Mouse (Mus musculus) liver, embryonic 16.5 days (tissue): ENCODE measurements around the gene Kpna1. TPM values are rescaled to one million over a fixed set of nuclear protein-coding genes. Genes with fewer than 3 reads are reported as not detected.
A peak's percentile ranks its signal among the peaks of the same experiment; 100 is the strongest.
"Not testable (repeated sequence)": the region's sequence is repeated elsewhere in the genome, so short reads cannot be mapped to it uniquely, and the experiment has no call there.

Experiments
- ATAC-seq: fragments of 200-750 bp; cut with Nextera tagmentation; 2 replicates; pipeline ENCODE4 v1.8.0; 2017; ENCODE audit warnings: low read depth, mild to moderate bottlenecking, moderate number of reproducible peaks, moderate library complexity
- H3K27ac ChIP-seq: fragments of 300-500 bp; sonication (generic); 2 replicates; pipeline ENCODE4 v1.5.1; 2014; ENCODE audit warnings: mild to moderate bottlenecking, low read length
- H3K27me3 ChIP-seq: fragments of 300-500 bp; sonication (generic); 2 replicates; pipeline ENCODE4 v1.6.1; 2014; ENCODE audit warnings: low read depth, low read length, mixed read lengths; ENCODE audit not compliant: control insufficient read depth, insufficient read depth
- H3K36me3 ChIP-seq: fragments of 300-500 bp; sonication (generic); 2 replicates; pipeline ENCODE4 v1.6.1; 2014; ENCODE audit warnings: mild to moderate bottlenecking; ENCODE audit not compliant: control insufficient read depth, insufficient read depth
- H3K4me1 ChIP-seq: fragments of 300-500 bp; sonication (generic); 2 replicates; pipeline ENCODE4 v1.6.1; 2014; ENCODE audit warnings: low read depth, low read length, mixed read lengths; ENCODE audit not compliant: control insufficient read depth
- H3K4me2 ChIP-seq: fragments of 300-500 bp; sonication (generic); 2 replicates; pipeline ENCODE4 v1.6.1; 2014; ENCODE audit warnings: low read depth, low read length, mixed read lengths
- H3K4me3 ChIP-seq: fragments of 300-500 bp; sonication (generic); 2 replicates; pipeline ENCODE4 v1.5.1; 2014; ENCODE audit warnings: low read depth, mild to moderate bottlenecking, low read length
- H3K9ac ChIP-seq: fragments of 300-500 bp; sonication (generic); 2 replicates; pipeline ENCODE4 v1.6.1; 2014; ENCODE audit warnings: low read depth, low read length
- H3K9me3 ChIP-seq: fragments of 300-500 bp; sonication (generic); replicated peaks from 2 replicates; pipeline ENCODE4 v1.6.1; 2016; ENCODE audit warnings: low read length; ENCODE audit not compliant: control insufficient read depth
- WGBS: fragments of 180-500 bp; shearing (Covaris S2); extraction: QIAGEN DNeasy Blood & Tissue Kit; methylation state at CpG from one replicate; pipeline ENCODE4 v1.1.7; 2014; ENCODE audit not compliant: insufficient replicate concordance; 5-methylcytosine and 5-hydroxymethylcytosine counted together
- polyA plus RNA-seq: library from polyadenylated mRNA; unstranded; fragments of >200 nt; fragmentation: Nextera tagmentation; extraction: Ambion mirVana; gene quantifications from 2 replicates; pipeline ENCODE4 v1.2.1, GENCODE M21; 2015

Gene Kpna1
- polyA plus RNA-seq, 1 experiment from 2014 or later = 31.3 TPM

DNA sequence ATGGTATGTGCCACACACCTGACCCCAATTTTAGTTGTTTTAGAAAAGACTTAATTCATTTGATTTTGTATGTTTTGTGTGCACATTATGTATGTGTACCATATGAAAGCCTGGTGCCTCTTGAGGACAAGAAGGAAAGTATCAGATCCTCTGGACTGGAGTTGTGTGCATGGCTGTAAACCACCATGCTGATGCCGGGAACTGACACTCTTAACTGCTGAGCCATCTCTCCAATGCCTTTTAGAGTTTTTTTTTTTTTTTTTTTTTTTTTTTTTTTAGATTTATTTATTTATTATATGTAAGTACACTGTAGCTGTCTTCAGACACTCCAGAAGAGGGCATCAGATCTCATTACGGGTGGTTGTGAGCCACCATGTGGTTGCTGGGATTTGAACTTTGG lies 49.6 kb downstream of the Kpna1 start:
- not testable (repeated sequence) for ATAC-seq, H3K4me1 ChIP-seq, H3K4me2 ChIP-seq, H3K9ac ChIP-seq, H3K27me3 ChIP-seq, H3K4me3 ChIP-seq, H3K27ac ChIP-seq, H3K9me3 ChIP-seq
- peaks cover 28% of the 10 kb centered on the region for H3K36me3 ChIP-seq
- 67% methylated on average over 1 of the region's 2 CpGs for WGBS

DNA sequence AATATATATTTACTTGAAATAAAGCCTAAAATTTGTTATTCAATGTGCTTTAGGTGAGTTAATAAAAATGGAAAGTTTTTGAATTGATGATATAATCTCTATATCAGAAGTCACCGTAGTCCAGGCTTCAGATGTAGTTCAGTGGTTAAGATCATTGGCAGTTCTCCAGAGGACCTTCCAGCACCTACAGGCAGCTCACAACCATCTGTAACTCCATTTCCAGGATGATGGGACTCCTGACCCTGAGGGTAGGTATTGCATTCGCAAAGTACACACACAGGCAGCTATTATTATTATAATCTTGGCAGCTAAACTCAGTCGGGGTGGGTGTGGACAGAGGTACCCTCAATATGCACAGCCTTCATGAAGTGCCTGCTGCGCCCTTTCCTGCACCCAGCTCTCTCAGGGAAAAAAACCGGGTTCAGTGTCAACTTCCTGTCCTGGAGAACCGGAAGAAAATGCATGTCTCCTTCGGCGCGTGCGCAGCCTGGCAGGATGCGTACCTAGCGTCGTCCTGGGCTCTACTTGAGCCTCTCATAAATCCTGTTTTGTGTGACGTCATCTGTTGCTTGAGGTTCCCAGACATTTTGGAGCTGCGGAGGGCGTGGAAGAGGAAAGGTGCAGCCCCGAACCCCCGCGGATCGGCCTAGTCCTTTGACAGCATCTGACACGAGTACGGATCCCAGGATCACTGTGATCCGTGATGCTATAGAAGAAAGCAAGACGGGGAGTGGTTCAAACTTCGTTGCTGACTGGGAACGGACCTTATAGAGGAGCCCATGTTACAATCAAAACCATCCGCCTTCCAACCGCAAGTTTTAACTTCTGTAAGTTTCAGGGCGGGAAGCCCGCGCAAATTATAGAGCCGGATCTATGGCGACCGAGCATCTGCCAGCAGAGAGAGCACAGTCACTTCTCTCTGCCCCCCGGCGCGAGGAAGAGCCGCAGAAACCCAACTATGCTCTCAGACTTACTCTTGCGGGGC lies 62.4 kb downstream of the Kpna1 start, which contains the start of gene Wdr5b:
Gene Wdr5b (plus strand): TSS at position 551 of the 985 bp plus-strand sequence.
- Histone ChIP-seq H3K4me3 (peak within 1 kb of the TSS; percentile 75), H3K9ac (peak within 1 kb of the TSS; percentile 81), H3K27me3 (no peaks in the 10 kb centered on the region), H3K4me2 (peak within 1 kb of the TSS; percentile 83), H3K36me3 (peaks cover 2% of the 10 kb centered on the region), H3K27ac (peak within 1 kb of the TSS; percentile 81), H3K4me1 (no peaks in the 10 kb centered on the region; the same call in none of the 2 replicates), H3K9me3 (no peaks in the 10 kb centered on the region)
- peak; percentile 96 for ATAC-seq
- 1% methylated on average over 39 of the region's 39 CpGs for WGBS

DNA sequence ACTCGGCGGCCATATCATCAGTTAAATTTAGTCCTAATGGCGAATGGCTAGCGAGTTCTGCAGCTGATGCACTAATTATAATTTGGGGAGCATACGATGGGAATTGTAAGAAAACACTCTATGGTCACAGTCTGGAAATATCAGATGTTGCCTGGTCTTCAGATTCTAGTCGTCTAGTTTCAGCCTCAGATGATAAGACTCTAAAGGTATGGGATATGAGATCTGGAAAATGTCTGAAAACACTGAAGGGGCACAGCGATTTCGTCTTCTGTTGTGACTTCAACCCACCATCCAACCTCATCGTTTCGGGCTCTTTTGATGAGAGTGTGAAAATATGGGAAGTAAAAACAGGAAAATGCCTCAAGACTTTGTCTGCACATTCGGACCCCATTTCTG lies 63.1 kb downstream of the Kpna1 start:
- Histone ChIP-seq H3K4me3 (peak overlapping the region; percentile 75), H3K9ac (peak overlapping the region; percentile 81), H3K4me1 (no peaks in the 10 kb centered on the region; the same call in none of the 2 replicates), H3K4me2 (peak overlapping the region; percentile 83), H3K27me3 (no peaks in the 10 kb centered on the region), H3K36me3 (peaks cover 6% of the 10 kb centered on the region), H3K27ac (peak overlapping the region; percentile 81), H3K9me3 (no peaks in the 10 kb centered on the region)
- ATAC-seq = no peak
- WGBS = 17% methylated on average over 11 of the region's 11 CpGs

DNA sequence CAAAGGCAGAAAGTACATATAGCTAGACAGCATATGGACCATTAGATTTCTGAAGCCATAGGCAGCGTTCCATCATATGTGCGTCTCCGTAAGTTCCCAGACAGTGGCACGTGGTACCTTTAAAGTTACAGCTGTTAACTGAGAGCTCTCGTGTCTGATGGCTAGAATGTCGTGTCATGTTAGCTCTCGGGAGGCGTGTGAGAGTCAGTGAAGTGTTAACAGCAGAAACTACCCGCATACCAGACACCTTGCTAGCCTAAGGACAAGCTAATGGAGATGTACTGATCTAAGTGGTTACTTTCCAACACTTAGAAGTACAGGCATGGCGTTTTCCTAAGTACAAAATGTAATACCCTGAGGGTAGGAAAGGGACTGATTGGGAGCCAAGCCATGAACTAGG lies 64.5 kb downstream of the Kpna1 start:
- H3K4me2 ChIP-seq = no peak overlapping the region
- no peak for ATAC-seq
- WGBS = 85% methylated on average over 10 of the region's 10 CpGs

DNA sequence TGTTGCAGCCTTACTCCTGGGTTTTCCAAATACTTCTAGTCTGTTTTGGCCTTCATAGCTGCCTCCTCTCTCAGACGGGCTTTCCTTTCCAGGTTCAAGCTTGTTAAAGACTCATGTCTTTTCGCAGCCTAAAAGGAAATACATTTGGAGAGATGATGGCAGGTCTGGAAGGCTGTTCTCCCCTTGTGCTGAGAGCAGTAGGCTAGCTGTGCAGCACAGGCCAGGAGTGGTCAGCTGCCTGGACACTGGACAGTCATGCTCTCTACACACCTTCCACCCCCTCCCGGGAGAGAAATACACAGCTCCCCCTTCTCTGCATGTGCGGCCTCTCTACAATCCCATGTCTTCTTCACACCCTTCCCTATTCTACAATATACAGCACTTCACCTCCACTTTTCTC lies 65.4 kb downstream of the Kpna1 start:
- Histone ChIP-seq H3K9me3 (no peaks in the 10 kb centered on the region), H3K4me3 (no peak overlapping the region), H3K27me3 (no peaks in the 10 kb centered on the region), H3K4me1 (no peaks in the 10 kb centered on the region; the same call in none of the 2 replicates), H3K36me3 (peaks cover 24% of the 10 kb centered on the region), H3K27ac (no peak overlapping the region), H3K9ac (no peak overlapping the region), H3K4me2 (no peak overlapping the region)
- 86% methylated on average over 4 of the region's 4 CpGs for WGBS
- no peak for ATAC-seq

More for the DNA sequence above, 64.5 kb downstream of the Kpna1 start:
- Histone ChIP-seq H3K27ac (no peak overlapping the region), H3K36me3 (peaks cover 15% of the 10 kb centered on the region), H3K9ac (no peak overlapping the region), H3K4me3 (no peak overlapping the region), H3K27me3 (no peaks in the 10 kb centered on the region), H3K4me1 (no peaks in the 10 kb centered on the region; the same call in none of the 2 replicates), H3K9me3 (no peaks in the 10 kb centered on the region)

DNA sequence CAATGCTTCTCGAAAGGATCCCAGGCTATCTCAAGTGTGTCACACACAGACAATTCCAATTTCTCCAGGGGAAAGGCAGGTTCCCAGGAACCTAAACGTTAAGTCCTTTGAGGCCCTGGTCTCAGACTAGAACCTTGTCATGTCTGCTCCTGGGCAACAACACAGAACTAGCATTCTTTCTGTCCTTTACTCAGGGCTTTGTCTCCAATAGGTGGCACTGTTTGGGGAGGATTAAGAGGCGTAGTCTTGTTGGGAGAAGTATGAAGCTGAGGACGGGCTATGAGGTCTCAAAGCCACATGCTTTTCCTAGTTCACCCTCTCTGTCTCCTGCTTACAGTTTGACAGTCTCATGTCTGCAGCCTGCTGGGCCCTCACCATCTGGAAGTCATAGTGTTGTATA lies 69.0 kb downstream of the Kpna1 start:
- Histone ChIP-seq H3K4me2 (no peak overlapping the region), H3K36me3 (peaks cover 38% of the 10 kb centered on the region), H3K4me3 (no peak overlapping the region), H3K4me1 (no peaks in the 10 kb centered on the region; the same call in 1 of the 2 replicates), H3K9ac (no peak overlapping the region), H3K27me3 (no peaks in the 10 kb centered on the region), H3K27ac (no peak overlapping the region), H3K9me3 (no peaks in the 10 kb centered on the region)
- 82% methylated on average over 4 of the region's 4 CpGs for WGBS
- no peak for ATAC-seq

DNA sequence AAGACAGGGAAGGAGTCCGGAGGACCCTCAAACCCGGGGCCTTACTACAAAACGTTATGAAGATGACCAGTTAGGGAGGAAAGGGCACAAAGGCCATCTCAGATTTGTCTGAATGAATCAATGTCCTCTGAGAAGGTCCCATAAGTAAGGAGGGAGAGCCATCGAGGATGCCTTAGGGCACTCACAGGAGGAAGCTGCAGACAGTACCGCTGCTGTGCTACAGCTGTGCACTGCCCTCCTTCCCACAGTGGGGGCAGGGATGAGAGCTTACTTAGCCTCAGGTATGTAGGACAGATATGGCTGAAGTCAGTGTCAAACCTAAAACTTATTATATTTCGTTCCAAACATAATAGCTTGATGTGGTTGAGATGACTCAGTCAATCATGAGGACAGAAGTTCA lies 72.9 kb downstream of the Kpna1 start:
- Histone ChIP-seq H3K4me2 (no peak overlapping the region), H3K27ac (no peak overlapping the region), H3K4me1 (no peaks in the 10 kb centered on the region), H3K36me3 (peaks cover 32% of the 10 kb centered on the region), H3K4me3 (no peak overlapping the region), H3K9me3 (no peaks in the 10 kb centered on the region), H3K27me3 (no peaks in the 10 kb centered on the region), H3K9ac (no peak overlapping the region)
- ATAC-seq = no peak
- WGBS = 81% methylated on average over 6 of the region's 6 CpGs

DNA sequence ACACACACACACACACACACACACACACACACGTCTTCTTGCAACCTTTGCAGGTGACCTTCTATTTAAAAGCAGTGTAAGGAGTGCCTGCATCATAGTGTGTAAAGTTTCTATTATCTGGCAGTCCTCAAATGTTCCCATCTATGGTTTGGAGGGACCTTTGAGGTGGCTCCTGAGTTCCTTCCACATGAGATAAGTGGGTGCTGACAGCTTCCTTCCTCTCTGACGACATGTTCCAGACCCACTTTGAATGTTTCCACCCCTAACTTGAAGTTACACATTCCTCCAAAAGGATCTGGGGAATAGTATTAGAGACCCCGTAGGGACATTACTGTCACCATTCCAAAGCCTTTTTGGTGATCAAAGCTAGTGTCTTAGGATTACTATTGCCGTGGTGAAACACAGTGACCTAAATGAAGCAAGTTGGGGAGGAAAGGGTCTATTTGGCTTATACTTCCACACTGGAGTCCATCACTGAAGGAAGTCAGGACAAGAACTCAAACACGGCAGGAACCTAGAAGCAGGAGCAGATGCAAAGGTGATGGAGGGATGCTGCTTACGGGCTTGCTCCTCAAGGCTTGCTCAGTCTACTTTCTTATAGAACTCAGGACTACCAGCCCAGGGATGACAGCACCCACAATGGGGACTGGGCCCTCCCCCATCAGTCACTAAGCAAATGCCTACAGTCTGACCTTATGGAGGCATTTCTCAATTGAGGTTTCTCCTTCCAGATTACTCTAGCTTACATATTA lies 75.2 kb downstream of the Kpna1 start:
- no peak for ATAC-seq
- Histone ChIP-seq H3K4me3 (no peak overlapping the region), H3K36me3 (peaks cover 16% of the 10 kb centered on the region), H3K27me3 (no peaks in the 10 kb centered on the region), H3K27ac (no peak overlapping the region), H3K9ac (no peak overlapping the region), H3K4me2 (no peak overlapping the region), H3K9me3 (no peaks in the 10 kb centered on the region), H3K4me1 (no peaks in the 10 kb centered on the region; the same call in 1 of the 2 replicates)
- WGBS = 73% methylated on average over 6 of the region's 6 CpGs
